Mouse (Mus musculus) G1E (cell line): ENCODE measurements at regions not wholly inside any gene's neighbourhood (a gene's known extent, or its start where the extent isn't known, plus 50 kb on each side); places are given as distances from the start of the nearest gene placed in this dataset.

Experiments
- CTCF ChIP-seq: IDR thresholded peaks from 2 replicates; pipeline ENCODE4 v1.5.1; 2012; ENCODE audit warnings: low read depth, low read length, inconsistent platforms, mixed read lengths
- GATA1 ChIP-seq: IDR thresholded peaks from 2 replicates; pipeline ENCODE4 v1.6.1; 2012; ENCODE audit warnings: borderline replicate concordance, low read length, inconsistent platforms, mixed read lengths
- POLR2AphosphoS5 ChIP-seq: IDR thresholded peaks from 2 replicates; pipeline ENCODE4 v1.6.1; 2012; ENCODE audit warnings: low read depth, low read length, inconsistent platforms; ENCODE audit not compliant: insufficient replicate concordance
- TAL1 ChIP-seq: conservative IDR thresholded peaks from 2 replicates; pipeline ENCODE4 v1.6.1; 2012; ENCODE audit warnings: low read depth, low read length, inconsistent platforms, mixed read lengths

GRCm38 (mm10) chr13:53537937-53538336 lies 65.1 kb upstream of the Msx2 start:
- TF ChIP-seq POLR2AphosphoS5 (no peak), TAL1 (no peak), GATA1 (no peak), CTCF (no peak)
